Mouse (Mus musculus): ENCODE results near the gene 1700042G07Rik. TPM values are rescaled to one million over a fixed set of nuclear protein-coding genes. Genes with fewer than 3 reads are reported as not detected.
"Not testable (repeated sequence)": the region's sequence is repeated elsewhere in the genome, so short reads cannot be mapped to it uniquely, and the experiment has no call there.

The 1700042G07Rik gene
- total RNA-seq, 2 experiments from 2014 or later = not detected

DNA sequence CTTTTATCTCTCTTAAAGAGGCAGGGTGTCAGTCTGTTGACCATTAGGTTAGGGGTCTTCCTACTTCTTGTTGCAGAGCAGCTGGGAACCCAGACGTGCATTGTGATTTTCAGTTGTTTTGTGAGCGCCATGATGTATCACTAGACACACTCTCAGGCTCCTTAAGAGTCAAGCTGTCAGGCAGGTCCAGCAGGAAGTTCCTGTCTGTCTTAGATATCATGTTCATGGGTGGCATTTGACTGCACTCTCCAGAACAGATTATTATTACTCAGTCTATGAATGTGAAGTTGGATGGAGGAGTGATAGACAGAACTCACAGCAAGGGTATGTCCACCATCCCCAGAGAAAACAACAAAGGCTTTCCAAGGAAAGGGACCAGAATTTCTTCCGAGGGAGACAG lies 31.2 kb downstream of the 1700042G07Rik start:
- no peak for DNase-seq (ENCODE audit: low spot score in 2 of 2)

DNA sequence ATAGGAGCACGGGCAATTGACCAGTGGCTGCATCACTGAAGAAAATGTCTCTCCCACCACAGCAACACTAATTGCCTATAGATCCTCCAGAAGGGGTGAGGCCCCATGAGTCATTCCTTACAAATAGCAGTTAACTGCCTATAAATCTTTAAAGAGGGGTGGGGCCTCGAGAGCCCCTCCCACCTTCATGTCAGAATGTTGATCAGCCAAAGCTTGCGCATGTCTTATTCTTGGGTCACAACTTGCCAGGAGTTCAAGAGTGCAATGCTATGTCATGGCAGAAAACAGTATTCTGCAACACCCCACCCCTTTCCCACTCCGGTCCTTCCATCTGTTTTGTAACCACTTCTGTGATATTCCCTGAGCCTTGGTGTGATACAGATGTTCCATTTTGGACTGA lies 33.4 kb downstream of the 1700042G07Rik start:
- no peak for DNase-seq (ENCODE audit: low spot score in 2 of 2)

DNA sequence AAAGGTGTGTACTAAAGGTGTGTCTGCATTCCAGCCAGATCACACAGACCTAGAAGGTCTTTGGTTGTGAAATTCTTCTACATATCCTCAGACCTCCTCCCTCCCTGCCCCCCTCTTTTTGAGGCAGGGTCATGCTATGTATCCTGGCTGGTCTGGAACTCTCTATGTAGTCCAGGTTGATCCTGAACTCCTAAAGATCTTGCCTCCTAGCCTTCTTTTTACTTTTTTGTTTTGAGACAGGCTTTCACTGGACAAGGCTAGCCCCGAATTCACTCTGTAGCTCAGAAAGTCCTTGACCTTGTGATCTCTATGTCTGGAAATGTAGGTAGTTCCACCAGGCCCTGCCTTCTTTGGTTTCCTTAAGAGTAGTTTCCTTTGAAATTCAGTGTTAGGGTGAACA lies 35.7 kb downstream of the 1700042G07Rik start:
- DNase-seq (ENCODE audit: low spot score in 2 of 2) = no peak

DNA sequence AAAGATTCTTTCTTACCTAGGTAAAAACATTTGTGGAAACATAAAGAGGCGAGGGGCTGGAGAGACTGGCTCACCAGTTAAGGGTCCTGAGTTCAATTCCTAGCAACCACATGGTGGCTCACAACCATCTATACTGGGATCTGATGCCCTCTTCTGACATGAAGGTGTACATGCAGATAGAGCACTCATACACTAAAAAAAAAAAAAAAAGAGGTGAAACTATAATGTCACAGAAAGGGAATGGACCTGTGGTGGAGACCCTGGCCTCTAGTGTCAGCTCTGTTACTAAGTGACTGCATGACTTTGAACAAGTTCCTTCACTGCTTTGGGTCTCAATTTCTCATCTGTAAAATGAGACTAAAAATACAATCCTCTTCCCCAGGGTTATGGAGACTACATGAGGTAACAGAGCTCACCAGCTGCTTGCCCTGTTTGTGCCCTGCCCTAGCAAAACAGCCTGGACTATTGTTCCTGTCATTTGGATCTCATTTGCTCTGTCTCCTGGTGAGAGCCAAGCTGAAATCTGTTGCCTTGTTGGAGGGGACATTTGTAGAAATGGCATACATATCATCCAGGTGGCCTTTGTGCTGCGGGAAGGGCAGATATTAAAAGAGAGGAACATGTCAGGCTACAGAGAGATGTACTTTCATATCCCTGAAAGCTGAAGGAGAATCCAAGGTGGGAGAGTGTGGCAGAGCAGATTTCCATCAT lies 42.9 kb downstream of the 1700042G07Rik start:
- no peak for DNase-seq (ENCODE audit: low spot score in 2 of 2)

DNA sequence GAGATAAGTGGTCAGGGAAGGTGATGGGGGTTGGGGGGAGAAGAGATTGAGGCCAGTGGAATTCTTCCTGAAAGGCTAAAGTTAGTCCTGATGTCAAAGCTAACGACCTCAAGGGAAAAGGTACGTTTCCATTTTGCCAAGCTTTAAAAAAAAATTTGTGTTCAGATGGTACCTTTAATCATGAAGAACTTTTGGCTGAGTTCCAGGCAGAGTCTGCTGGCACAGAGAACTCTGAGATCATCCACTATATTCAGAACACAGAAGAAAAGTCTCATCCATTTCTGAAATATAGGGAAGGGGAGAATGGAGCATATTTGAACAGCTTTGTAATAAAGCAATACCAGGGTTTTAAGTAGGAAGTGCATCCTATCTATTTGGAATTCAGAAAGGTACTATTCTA lies 43.9 kb downstream of the 1700042G07Rik start:
- DNase-seq (ENCODE audit: low spot score in 2 of 2) = no peak

DNA sequence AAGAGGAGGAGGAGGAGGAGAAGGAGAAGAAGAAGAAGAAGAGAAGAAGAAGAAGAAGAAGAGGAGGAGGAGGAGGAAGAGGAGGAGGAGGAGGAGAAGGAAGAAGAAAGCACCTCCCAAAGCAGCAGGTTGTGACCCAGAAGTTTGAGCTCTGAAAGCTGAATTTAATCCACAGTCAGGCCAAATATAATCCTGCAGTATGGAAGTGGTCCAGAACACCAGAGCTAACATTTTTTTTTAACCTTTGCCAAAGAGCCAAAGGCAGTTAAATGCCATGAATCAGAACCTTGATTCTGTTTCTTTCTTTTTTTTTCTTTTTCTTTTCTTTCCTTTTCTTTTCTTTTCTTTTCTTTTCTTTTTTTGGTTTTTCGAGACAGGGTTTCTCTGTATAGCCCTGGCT lies 44.5 kb downstream of the 1700042G07Rik start:
- DNase-seq (ENCODE audit: low spot score in 2 of 2) = not testable (repeated sequence)

DNA sequence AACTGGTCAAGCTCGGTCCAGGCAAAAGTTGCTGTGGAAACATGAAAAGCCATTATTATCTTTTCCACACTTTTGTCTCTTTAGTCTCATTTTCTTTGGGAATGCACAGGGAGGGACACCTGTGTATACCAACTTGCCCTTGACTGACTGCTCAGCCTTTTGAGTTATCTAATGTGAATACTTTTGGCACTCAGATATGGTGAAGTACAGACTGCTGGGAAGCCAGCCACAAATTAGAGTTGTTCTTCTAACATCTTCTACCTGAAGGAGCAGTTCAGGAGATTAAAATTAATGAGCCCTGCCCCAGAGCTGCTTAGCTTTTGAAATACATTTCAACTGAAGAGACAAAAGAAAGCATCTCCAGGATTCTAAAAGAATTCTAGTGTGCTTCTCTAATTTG lies 45.9 kb downstream of the 1700042G07Rik start:
- DNase-seq (ENCODE audit: low spot score in 2 of 2) = no peak

DNA sequence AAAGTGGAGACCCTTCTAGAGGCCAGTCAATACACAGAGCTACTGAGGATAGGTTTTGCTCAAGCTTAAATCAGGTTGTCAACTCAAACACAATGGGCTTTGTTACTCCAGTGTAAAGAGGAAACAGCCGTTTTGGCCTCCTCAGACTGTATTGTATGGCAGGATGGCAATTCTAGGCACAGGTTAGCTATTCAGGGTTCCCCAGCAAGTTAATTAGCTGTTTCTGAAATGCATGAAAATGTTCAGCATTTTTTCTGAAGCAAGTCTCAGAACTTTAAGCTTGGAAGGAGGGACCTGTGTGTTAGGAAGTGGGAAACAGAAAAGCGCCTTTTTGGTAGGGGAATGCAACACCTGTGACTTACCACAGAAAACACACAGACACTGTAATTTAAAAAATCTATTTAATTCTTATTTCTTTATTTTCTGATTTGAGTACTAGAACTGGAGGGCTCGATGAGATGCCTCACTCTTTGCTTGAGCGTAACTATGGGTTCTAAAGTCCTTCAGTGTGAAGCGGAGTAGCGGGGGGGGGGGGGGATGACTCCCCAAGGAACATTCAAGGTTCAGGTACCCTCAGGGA lies 47.0 kb downstream of the 1700042G07Rik start:
- no peak for DNase-seq (ENCODE audit: low spot score in 2 of 2)

DNA sequence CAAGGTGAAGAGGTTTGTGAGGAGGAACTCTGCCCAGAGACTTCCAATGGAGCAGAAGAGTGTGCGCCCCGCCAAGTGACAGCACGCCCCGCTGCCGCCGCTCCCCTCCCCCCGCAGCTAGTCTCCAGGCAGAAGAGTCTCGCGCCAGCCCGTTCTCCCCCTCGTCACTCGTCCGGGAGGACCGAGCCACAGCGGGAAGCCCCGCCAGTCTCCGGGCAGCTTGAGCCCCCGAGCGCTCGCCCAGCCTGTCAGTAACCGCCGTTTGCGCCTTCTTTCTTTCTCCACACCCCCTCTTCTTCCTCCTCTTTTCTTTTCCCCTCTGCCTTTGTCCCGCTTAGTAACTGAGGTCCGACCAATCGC lies 47.6 kb downstream of the 1700042G07Rik start:
- DNase-seq (ENCODE audit: low spot score in 2 of 2) = no peak

DNA sequence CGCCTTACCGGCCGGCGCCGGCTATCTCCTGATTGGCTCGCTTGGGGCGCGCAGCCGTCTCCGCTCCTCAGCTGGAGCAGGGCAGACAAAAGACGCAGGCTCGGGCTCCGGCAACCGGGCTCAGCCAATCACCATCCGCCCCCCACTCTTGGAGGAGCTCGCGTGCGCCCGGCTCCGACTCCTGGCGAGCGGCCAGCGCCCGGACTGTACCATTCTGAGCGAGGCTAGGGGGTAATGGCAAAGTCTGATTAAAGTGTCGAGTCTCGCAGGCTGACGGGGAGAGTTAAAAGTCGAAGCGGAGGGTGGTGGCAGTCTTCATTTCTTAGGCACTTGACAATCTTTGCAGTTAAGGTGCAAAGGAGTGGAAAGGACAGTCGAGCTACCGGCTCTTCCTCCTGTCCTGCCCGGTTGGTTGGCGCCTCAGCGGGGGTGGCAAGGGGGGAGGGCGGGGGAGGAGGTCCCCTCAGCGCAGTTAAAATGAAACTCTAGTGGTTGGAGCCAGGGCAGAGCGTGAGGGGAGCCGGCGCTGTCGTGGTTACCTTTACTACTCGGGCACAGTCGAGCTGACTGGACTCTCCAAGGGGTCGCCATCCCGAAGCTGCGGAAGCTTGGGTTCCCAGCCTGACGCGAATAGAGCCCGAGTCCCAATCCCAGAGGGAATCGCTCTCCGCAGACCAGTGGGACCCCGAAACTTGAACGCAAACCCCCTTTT lies 48.1 kb downstream of the 1700042G07Rik start, which contains the start of gene Pik3r3:
Gene Pik3r3, plus strand, starts transcription at position 479 of the 712 bp plus-strand sequence.
- peak; percentile 99 for DNase-seq (ENCODE audit: low spot score in 2 of 2)

DNA sequence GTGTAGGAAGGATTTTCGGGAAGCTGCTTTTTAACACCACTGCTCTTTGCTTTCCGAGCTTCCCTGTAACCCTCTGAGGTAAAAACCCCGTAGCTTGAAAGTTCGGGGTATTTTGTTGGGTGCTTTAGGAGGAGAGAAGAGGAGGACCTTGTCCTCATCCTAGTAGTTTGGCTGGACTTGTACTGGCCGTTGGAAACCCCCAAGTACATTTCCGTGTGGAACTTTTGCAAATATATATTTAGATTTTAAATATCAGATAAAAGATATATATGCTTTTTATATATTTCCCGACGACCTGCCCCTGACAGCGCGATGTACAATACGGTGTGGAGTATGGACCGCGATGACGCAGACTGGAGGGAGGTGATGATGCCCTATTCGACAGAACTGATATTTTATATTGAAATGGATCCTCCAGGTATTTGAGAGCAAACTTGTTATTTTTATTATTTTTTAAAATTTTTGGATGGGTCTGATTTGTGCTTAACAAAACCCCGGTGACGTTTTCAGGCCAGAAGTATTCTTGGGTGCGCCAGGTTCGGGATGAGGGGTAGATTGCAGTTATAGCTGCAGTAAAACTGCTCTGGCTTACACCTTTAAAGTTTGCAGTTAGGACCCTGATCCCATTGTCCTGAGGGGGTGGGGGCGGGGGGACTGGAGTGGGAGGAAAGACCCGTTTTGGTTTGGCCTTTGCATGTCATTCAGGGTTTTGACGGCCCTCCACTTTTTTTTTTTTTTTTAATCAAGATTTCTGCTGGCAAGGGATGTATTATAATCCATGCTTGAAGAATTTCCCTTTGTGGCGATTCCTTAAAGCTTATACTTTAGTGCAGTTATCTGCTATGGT lies 49.0 kb downstream of the 1700042G07Rik start:
- DNase-seq (ENCODE audit: low spot score in 2 of 2) = peak; percentile 12 to 22

DNA sequence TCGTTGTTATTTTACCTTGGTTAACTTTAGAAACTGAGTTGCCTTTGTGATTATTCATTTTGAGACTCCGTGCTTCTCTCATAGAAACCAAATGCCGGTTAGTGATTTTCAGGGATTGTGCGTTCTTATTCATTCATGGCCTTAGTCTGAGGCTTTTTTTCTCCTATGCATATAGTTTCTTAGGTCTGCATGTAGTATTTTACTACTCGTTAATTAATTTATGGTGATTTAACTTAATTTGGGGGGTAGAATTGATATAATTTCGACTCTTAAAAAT lies 49.6 kb downstream of the 1700042G07Rik start:
- no peak for DNase-seq (ENCODE audit: low spot score in 2 of 2)

Other genes starting within 250 kb of the 1700042G07Rik start
- gene Dmbx1, start 233.4 kb upstream of the 1700042G07Rik start, total RNA-seq (2021) = not detected
- gene Faah, start 155.4 kb upstream of the 1700042G07Rik start, total RNA-seq (2021) = 100 to 1,000 TPM in 1 of 2 experiments, 10 to 100 TPM in 1; 85.2 to 101 TPM
- gene Nsun4, start 119.5 kb upstream of the 1700042G07Rik start, total RNA-seq (2021) = 10 to 100 TPM; 13.3 TPM
- 100 to 1,000 TPM; 434 to 461 TPM for gene Uqcrh, start 98.3 kb upstream of the 1700042G07Rik start, total RNA-seq (2021)
- 10 to 100 TPM; 44.7 to 54.3 TPM for gene Lrrc41, start 98.1 kb upstream of the 1700042G07Rik start, total RNA-seq (2021)
- under 1 TPM; 0.49 TPM for gene Rad54l, start 49.7 kb upstream of the 1700042G07Rik start, total RNA-seq (2021)
- gene Pomgnt1, start 49.5 kb upstream of the 1700042G07Rik start, total RNA-seq (2021) = 10 to 100 TPM; 77.7 to 83.0 TPM
- 10 to 100 TPM; 36.7 to 37.7 TPM for gene Lurap1, start 22.0 kb upstream of the 1700042G07Rik start, total RNA-seq (2021)
- gene Tspan1, start 5.8 kb upstream of the 1700042G07Rik start, total RNA-seq (2021) = under 1 TPM in 1 of 2 experiments, not detected in 1; 0.33 TPM
- gene Gm49337, start within 50 bp of the 1700042G07Rik start, total RNA-seq (2021) = 1 to 10 TPM; 2.3 to 5.9 TPM
- 10 to 100 TPM; 36.2 to 38.8 TPM for gene Pik3r3, start 48.2 kb downstream of the 1700042G07Rik start, total RNA-seq (2021)